Mouse (Mus musculus) yolk sac, embryonic 10.5 days (tissue): ENCODE data around the gene Unc119.

Experiments used
- DNase-seq: peaks from one replicate; pipeline ENCODE4 v3.0.0-alpha.2; 2017; ENCODE audit warnings: low spot score

Gene Unc119

GRCm38 (mm10) chr11:78344328-78344889, 1.1 kb downstream of the Unc119 start:
- DNase-seq: no peak

- no peak for DNase-seq
Measured at GRCm38 (mm10) chr11:78344890-78345715, 1.8 kb downstream of the Unc119 start.

- no peak for DNase-seq
Measured at GRCm38 (mm10) chr11:78345801-78346200, 2.5 kb downstream of the Unc119 start.

- no peak for DNase-seq
Measured at GRCm38 (mm10) chr11:78346326-78347069, 3.2 kb downstream of the Unc119 start.

GRCm38 (mm10) chr11:78347070-78347754, 3.9 kb downstream of the Unc119 start:
- peak; percentile 47 for DNase-seq

- DNase-seq: no peak
Measured at GRCm38 (mm10) chr11:78347908-78348307, 4.6 kb downstream of the Unc119 start.

- peak; percentile 32 for DNase-seq
Measured at GRCm38 (mm10) chr11:78348474-78348873, 5.2 kb downstream of the Unc119 start.

GRCm38 (mm10) chr11:78349441-78350358, 6.4 kb downstream of the Unc119 start:
- peak; percentile 47 for DNase-seq

- DNase-seq: no peak
Measured at GRCm38 (mm10) chr11:78353081-78353480, 9.8 kb downstream of the Unc119 start.

GRCm38 (mm10) chr11:78354905-78355304, 11.6 kb downstream of the Unc119 start:
- no peak for DNase-seq

- no peak for DNase-seq
Measured at GRCm38 (mm10) chr11:78355471-78356238, 12.4 kb downstream of the Unc119 start.

- no peak for DNase-seq
Measured at GRCm38 (mm10) chr11:78358330-78359007, 15.2 kb downstream of the Unc119 start.

- DNase-seq: peak; percentile 51
Measured at GRCm38 (mm10) chr11:78360125-78360788, 17.0 kb downstream of the Unc119 start.

GRCm38 (mm10) chr11:78360789-78361131, 17.5 kb downstream of the Unc119 start:
- no peak for DNase-seq

- no peak for DNase-seq
Measured at GRCm38 (mm10) chr11:78363309-78364007, 20.2 kb downstream of the Unc119 start.

GRCm38 (mm10) chr11:78364103-78364502, 20.8 kb downstream of the Unc119 start:
- DNase-seq: no peak

- no peak for DNase-seq
Measured at GRCm38 (mm10) chr11:78367456-78368225, 24.4 kb downstream of the Unc119 start.

- DNase-seq: no peak
Measured at GRCm38 (mm10) chr11:78370389-78370788, 27.1 kb downstream of the Unc119 start.
